Mouse (Mus musculus) C2C12 (cell line): ENCODE results near the gene Thsd7a.

Source experiments
- CEBPB ChIP-seq: IDR thresholded peaks from one replicate; pipeline ENCODE4 v1.6.1; 2011; ENCODE audit warnings: low read depth, mild to moderate bottlenecking, control low read depth, moderate library complexity
- CTCF ChIP-seq: IDR thresholded peaks from one replicate; pipeline ENCODE4 v1.5.1; 2011; ENCODE audit not compliant: control insufficient read depth, insufficient read depth, insufficient read length
- MYOG ChIP-seq: IDR thresholded peaks from one replicate; pipeline ENCODE4 v1.6.1; 2011; ENCODE audit not compliant: control insufficient read depth, insufficient read length; ENCODE audit errors: extremely low read depth
- USF1 ChIP-seq: IDR thresholded peaks from one replicate; pipeline ENCODE4 v1.6.1; 2011; ENCODE audit warnings: low read depth, mild to moderate bottlenecking, control low read depth, moderate library complexity

DNA sequence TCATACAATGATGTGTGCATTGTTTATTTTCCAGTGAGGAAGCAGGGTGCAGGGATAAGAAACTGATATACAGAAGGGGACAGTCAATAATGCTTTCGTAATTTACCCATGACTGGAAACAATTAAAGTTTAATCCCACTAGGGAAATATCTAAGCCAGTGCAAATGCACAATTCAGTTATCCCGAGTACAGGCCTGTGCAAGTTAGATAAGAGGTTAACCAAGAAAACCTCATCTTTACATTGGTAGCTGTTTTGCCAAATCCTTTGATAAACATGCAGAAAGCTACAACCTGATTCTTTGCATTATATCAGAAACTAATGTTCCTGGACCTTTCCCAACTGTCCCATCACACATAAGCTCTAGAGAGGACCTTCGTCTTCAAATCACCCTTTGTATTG is 46.3 kb downstream of the Thsd7a start:
- TF ChIP-seq CTCF (no peak), CEBPB (no peak), MYOG (no peak), USF1 (no peak)
